Mouse (Mus musculus) lung, embryonic 16.5 days (tissue): ENCODE measurements around the gene Rtn1. TPM values are rescaled to one million over a fixed set of nuclear protein-coding genes. Genes with fewer than 3 reads are reported as not detected.

Experiments used
- ATAC-seq: fragments of 200-750 bp; cut with Nextera tagmentation; 2 replicates; pipeline ENCODE4 v1.8.0; 2017; ENCODE audit warnings: low read depth, mild to moderate bottlenecking, moderate library complexity
- H3K27ac ChIP-seq: fragments of 300-500 bp; sonication (generic); 2 replicates; pipeline ENCODE4 v1.5.1; 2014; ENCODE audit warnings: mild to moderate bottlenecking, control low read depth, low read length
- H3K27me3 ChIP-seq: fragments of 300-500 bp; sonication (generic); 2 replicates; pipeline ENCODE4 v1.6.1; 2014; ENCODE audit warnings: low read depth, low read length, mixed read lengths; ENCODE audit not compliant: control insufficient read depth, insufficient read depth
- H3K36me3 ChIP-seq: fragments of 300-500 bp; sonication (generic); 2 replicates; pipeline ENCODE4 v1.6.1; 2014; ENCODE audit warnings: low read length; ENCODE audit not compliant: control insufficient read depth, insufficient read depth
- H3K4me1 ChIP-seq: fragments of 300-500 bp; sonication (generic); replicated peaks from 2 replicates; pipeline ENCODE4 v1.6.1; 2014; ENCODE audit warnings: low read length, mixed read lengths; ENCODE audit not compliant: control insufficient read depth, insufficient read depth
- H3K4me2 ChIP-seq: fragments of 300-500 bp; sonication (generic); 2 replicates; pipeline ENCODE4 v1.6.1; 2014; ENCODE audit warnings: low read depth, low read length, control low read depth
- H3K4me3 ChIP-seq: fragments of 300-500 bp; sonication (generic); 2 replicates; pipeline ENCODE4 v1.5.1; 2014; ENCODE audit warnings: mild to moderate bottlenecking, low read length, control low read depth
- H3K9ac ChIP-seq: fragments of 300-500 bp; sonication (generic); 2 replicates; pipeline ENCODE4 v1.6.1; 2014; ENCODE audit warnings: low read length, control low read depth
- H3K9me3 ChIP-seq: fragments of 300-500 bp; sonication (generic); 2 replicates; pipeline ENCODE4 v1.6.1; 2016; ENCODE audit warnings: low read length; ENCODE audit not compliant: control insufficient read depth
- WGBS: fragments of 180-500 bp; shearing (Covaris S2); extraction: QIAGEN DNeasy Blood & Tissue Kit; methylation state at CpG from one replicate; pipeline ENCODE4 v1.1.7; 2014; 5-methylcytosine and 5-hydroxymethylcytosine counted together
- polyA plus RNA-seq: library from polyadenylated mRNA; unstranded; fragments of >200 nt; fragmentation: Nextera tagmentation; extraction: Ambion mirVana; gene quantifications from 2 replicates; pipeline ENCODE4 v1.2.1, GENCODE M21; 2015

Gene Rtn1
- polyA plus RNA-seq, 1 experiment from 2014 or later: 14.6 TPM

DNA sequence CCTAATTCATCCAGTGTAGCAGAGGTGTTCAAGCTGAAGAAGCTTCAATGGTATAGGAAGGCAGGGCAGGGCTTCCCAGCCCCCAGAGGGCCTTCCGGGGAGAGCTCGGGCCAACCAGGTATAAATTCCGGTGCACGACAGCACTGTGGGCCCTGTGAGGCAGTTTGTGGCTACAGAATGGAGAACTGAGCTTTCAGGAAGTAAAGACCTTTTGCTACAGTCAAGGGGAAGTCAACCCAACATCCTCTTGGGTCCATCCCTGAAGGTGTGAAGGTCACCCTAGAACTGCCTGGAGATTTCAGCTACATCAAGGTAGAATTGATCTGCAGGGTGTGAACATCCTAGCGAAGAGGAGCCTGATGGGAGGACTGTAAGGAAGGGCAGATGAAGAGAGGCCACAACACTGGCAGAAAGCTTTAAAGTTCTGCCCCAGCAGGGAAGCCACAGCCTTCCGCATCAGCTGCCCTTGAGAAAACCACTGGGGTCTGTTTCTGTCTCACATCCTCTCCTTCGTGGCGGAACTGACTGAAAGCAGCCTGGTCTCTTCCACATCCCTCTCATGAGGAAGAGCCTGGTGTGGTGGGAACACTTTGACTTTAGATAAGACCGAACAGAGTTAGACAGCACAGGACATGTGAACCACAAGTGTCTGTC, 47.0 kb downstream of the Rtn1 start:
- Histone ChIP-seq H3K27me3 (no peaks in the 10 kb centered on the region), H3K4me2 (no peak overlapping the region), H3K4me3 (no peak overlapping the region), H3K9ac (no peak overlapping the region), H3K4me1 (peaks cover 3% of the 10 kb centered on the region; the same call in 1 of the 2 replicates), H3K9me3 (no peaks in the 10 kb centered on the region), H3K36me3 (no peaks in the 10 kb centered on the region), H3K27ac (no peak overlapping the region)
- WGBS: 64% methylated on average over 9 of the region's 9 CpGs
- no peak for ATAC-seq

DNA sequence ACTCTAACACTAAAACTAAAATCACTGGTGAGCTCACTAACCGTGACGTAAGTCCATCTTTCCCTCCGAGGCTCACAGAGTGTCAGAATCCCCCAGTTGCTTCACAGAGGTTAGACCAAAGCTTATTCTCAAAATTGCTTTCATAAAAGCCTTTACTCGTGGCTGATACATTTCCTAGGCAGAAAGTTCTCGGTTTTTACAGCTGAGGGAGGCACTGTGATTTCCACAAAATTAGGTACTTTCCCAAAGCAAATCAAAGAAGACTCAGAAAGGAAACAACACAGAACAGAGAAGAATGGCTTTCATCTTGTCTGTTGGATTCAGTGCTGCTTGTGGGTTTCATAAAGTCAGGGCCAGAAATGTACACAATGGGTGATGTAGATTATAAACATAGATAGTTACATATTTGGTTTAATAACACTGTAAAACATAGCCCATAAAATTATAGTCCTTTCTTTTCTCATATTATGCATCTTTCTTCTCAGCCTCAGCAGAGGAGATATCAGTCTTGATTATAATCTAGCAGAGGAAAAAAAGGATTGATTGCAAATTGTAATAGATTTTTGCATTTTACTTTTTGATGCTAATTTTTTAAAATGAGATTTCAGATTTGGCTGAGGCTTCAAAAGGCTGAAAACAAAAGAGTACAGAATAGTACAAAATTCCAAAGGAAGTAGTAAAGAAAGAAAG, 47.8 kb downstream of the Rtn1 start:
- Histone ChIP-seq H3K4me3 (no peak overlapping the region), H3K4me2 (no peak overlapping the region), H3K27me3 (no peaks in the 10 kb centered on the region), H3K27ac (no peak overlapping the region), H3K9ac (no peak overlapping the region), H3K9me3 (no peaks in the 10 kb centered on the region), H3K4me1 (peaks cover 3% of the 10 kb centered on the region; the same call in 1 of the 2 replicates), H3K36me3 (no peaks in the 10 kb centered on the region)
- 54% methylated on average over 5 of the region's 5 CpGs for WGBS
- no peak for ATAC-seq

DNA sequence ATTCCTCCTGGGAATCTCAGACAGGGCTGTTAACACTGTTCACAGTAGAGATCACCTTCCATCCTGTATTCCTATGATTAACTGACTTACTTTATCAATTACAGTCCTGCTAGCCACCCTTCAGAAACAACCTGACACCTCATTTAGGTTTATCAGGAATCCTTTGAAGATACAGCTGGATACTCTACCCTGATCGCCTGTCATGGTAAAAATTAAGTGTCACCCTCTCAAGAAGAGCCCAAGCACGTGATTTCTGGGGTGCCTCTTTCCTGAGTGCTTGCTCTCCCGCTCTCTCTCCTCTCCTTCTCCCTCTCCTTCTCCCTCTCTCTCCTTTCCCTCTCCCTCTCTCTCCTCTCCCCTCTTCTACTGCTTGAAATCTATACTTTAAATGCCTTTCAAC, 49.0 kb downstream of the Rtn1 start:
- no peaks in the 10 kb centered on the region for H3K27me3 ChIP-seq
- no peak overlapping the region for H3K27ac ChIP-seq
- no peak overlapping the region for H3K9ac ChIP-seq
- no peak for ATAC-seq
- WGBS: 26% methylated on average over 3 of the region's 3 CpGs
- H3K4me1 ChIP-seq: peaks cover 3% of the 10 kb centered on the region; the same call in 1 of the 2 replicates
- H3K4me2 ChIP-seq: no peak overlapping the region
- no peaks in the 10 kb centered on the region for H3K9me3 ChIP-seq
- H3K36me3 ChIP-seq: no peaks in the 10 kb centered on the region
- H3K4me3 ChIP-seq: no peak overlapping the region

DNA sequence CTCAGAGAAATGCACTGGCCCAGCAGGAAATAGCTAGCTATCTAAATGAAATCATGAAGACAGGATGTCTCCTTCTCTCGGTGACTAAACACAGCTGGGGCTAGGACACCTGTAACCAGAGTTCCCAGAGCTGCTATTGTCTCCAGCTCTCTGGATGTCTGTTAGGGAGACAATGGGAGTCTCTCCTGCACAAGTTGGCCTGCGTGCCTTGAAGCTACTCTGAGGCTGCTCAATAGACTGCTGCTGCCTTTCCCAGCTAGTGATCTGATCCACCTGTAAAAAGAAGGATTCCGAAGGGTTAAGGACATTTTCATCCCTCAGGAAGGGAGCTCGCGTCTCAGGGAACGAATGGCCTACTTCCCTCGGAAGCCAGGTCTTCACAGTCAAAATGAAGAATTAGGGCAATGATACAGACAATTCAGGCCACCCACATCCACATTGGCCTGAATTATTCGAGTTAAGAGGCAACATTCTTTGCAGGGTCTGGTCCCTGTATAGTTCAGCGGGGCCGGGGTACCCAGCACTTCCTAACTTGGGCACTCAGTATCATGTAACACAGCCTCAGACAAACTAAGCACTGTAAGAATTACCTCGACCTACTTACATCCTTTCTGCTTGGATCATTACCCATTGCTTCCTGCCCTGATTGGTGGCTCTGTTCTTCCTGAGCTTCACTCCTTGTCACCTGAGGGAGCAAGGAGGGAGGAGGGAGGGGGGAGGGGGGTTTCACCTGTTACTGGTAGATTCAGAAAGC, 51.0 kb downstream of the Rtn1 start:
- H3K27ac ChIP-seq: no peak overlapping the region
- no peaks in the 10 kb centered on the region for H3K36me3 ChIP-seq
- no peak overlapping the region for H3K4me3 ChIP-seq
- WGBS: 42% methylated on average over 11 of the region's 11 CpGs
- H3K9ac ChIP-seq: no peak overlapping the region
- no peaks in the 10 kb centered on the region; the same call in 1 of the 2 replicates for H3K4me1 ChIP-seq
- no peaks in the 10 kb centered on the region for H3K27me3 ChIP-seq
- ATAC-seq: no peak
- no peak overlapping the region for H3K4me2 ChIP-seq
- H3K9me3 ChIP-seq: no peaks in the 10 kb centered on the region

DNA sequence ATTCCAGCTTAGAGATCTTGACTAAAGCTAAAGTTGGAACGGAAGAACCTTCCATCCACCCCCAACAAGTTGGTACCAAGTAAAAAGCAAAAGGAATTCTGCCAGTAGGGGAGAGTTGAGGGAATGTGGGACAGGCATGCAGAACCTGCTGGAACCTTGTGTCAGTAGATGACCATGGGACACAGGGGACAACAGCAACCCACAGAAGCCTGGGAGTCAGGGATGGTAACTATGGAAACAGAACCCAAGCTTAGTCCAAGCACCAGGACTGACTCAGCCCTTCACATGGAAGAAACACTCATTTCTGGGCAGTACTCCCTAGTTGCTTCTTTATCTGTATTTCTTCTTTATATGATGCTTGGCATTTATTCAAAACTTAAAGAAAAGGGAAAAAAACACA, 54.6 kb downstream of the Rtn1 start:
- no peak overlapping the region for H3K27ac ChIP-seq
- no peaks in the 10 kb centered on the region for H3K36me3 ChIP-seq
- H3K4me1 ChIP-seq: no peaks in the 10 kb centered on the region
- H3K4me2 ChIP-seq: no peak overlapping the region
- WGBS: 85% methylated on average over 1 of the region's 1 CpGs
- H3K9ac ChIP-seq: no peak overlapping the region
- no peak for ATAC-seq
- H3K27me3 ChIP-seq: no peaks in the 10 kb centered on the region
- no peaks in the 10 kb centered on the region for H3K9me3 ChIP-seq
- H3K4me3 ChIP-seq: no peak overlapping the region

DNA sequence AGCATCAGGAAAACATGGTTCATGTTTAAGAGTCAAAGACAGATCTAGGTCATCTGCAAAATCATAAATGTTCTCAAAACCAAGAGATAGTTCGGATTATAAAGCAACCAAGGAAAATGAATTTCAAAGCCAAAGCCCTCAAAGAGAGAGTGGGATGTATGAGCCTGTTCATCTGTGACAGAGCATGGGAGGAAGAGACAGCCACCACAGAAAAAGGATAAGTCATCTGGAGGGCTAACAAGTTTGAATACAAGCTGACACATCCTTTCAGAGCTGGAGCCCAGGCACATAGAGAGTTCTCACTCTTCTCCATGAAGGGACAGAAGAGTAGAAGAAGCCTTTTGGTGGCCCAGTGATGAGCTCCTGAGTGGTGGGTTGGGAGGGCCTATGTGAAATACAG, 55.3 kb downstream of the Rtn1 start:
- no peak overlapping the region for H3K27ac ChIP-seq
- ATAC-seq: no peak
- no peaks in the 10 kb centered on the region for H3K9me3 ChIP-seq
- no peaks in the 10 kb centered on the region for H3K27me3 ChIP-seq
- no peak overlapping the region for H3K4me2 ChIP-seq
- 84% methylated on average over 1 of the region's 1 CpGs for WGBS
- no peaks in the 10 kb centered on the region for H3K36me3 ChIP-seq
- H3K4me1 ChIP-seq: no peaks in the 10 kb centered on the region
- no peak overlapping the region for H3K4me3 ChIP-seq
- no peak overlapping the region for H3K9ac ChIP-seq

DNA sequence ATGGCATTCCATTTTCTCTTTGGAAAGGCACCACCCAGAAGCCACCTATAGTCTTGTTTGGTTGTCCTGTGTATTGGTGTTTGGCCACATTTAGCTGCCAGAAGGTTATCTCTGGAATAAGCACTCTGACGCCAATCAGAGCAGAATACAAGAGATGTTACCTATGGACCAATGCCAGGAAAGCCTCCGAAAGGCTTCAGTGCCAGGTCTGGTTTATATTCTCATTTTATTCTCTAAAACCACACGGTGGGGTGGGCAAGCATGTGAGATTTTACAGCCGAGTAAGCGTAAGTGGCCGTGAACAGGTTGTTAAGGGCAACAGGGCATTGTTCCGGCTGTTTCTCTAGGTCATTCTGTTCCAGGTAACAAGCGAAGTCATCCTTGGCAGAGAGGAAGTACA, 60.3 kb downstream of the Rtn1 start:
- H3K4me3 ChIP-seq: no peak overlapping the region
- ATAC-seq: no peak
- no peak overlapping the region for H3K27ac ChIP-seq
- no peaks in the 10 kb centered on the region for H3K36me3 ChIP-seq
- WGBS: 78% methylated on average over 8 of the region's 8 CpGs
- no peak overlapping the region for H3K4me2 ChIP-seq
- no peaks in the 10 kb centered on the region for H3K4me1 ChIP-seq
- no peaks in the 10 kb centered on the region for H3K27me3 ChIP-seq
- no peak overlapping the region for H3K9ac ChIP-seq
- H3K9me3 ChIP-seq: no peaks in the 10 kb centered on the region

DNA sequence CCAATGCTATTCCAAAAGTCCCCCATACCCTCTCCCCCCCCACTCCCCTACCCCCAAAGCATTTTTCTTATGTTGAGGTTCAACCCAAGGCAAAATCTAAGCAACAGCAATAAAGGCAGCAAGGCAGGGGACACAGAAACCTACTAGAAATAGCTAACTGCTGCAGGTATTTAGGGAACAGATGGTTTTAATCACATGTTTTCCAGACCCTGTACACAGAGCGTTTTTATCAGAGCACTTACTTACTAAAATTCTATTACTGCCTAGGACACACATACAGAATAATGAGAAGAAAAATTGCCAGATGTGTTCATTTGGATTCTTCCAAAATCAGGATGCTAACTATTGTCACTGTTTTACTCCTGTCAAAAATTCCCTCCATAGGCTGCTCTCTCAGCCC, 61.7 kb downstream of the Rtn1 start:
- ATAC-seq: no peak
- H3K9ac ChIP-seq: no peak overlapping the region
- no peaks in the 10 kb centered on the region for H3K9me3 ChIP-seq
- H3K4me3 ChIP-seq: no peak overlapping the region
- no peak overlapping the region for H3K27ac ChIP-seq
- H3K36me3 ChIP-seq: no peaks in the 10 kb centered on the region
- 58% methylated on average over 1 of the region's 1 CpGs for WGBS
- no peak overlapping the region for H3K4me2 ChIP-seq
- H3K27me3 ChIP-seq: no peaks in the 10 kb centered on the region
- H3K4me1 ChIP-seq: no peaks in the 10 kb centered on the region

DNA sequence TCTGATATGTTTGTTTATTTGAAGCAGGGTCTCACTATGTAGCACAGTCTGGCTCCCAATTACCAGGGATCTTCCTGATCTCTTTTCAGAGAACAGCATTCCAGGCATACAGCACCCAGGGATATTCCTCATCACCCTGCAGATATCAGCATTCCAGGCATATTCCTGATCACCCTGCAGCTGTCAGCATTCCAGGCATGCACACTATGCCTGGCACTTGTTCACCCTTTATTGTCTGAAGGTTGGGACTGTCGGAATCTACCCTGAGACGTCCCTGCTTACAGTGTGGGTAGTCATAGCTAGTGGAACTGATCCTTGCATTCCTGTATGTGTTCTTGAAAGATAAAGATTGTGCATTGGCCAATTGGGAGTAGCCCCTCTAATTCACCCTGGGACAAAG, 65.2 kb downstream of the Rtn1 start:
- no peak overlapping the region for H3K4me3 ChIP-seq
- H3K36me3 ChIP-seq: no peaks in the 10 kb centered on the region
- WGBS: 30% methylated on average over 2 of the region's 2 CpGs
- no peaks in the 10 kb centered on the region for H3K4me1 ChIP-seq
- no peak overlapping the region for H3K9ac ChIP-seq
- H3K9me3 ChIP-seq: no peaks in the 10 kb centered on the region
- no peaks in the 10 kb centered on the region for H3K27me3 ChIP-seq
- no peak overlapping the region for H3K4me2 ChIP-seq
- ATAC-seq: no peak
- H3K27ac ChIP-seq: no peak overlapping the region
